Mouse (Mus musculus): ENCODE results near the gene Tmem203.

Tmem203 gene

GRCm38 (mm10) chr2:25236614-25237013, 18.6 kb upstream of the Tmem203 start, which contains the start of gene Rnf224:
Gene Rnf224 (minus strand): TSS chr2:25236787.
- H3K36me3 ChIP-seq (ENCODE audit: insufficient read depth, low read length) = no peaks in the 10 kb centered on the region
- peak within 1 kb of the TSS; percentile 27; the same call in 1 of the 2 replicates for H3K4me3 ChIP-seq (replicated peaks; ENCODE audit: low read length)
- no peak for TF ChIP-seq POU5F1 (IDR thresholded peaks at IDR 0.05; ENCODE audit: borderline replicate concordance, low read length)
- H3K4me1 ChIP-seq (replicated peaks; ENCODE audit: low read depth, low read length) = peaks cover 91% of the 10 kb centered on the region
- no peaks in the 10 kb centered on the region for H3K9me3 ChIP-seq (ENCODE audit: low read length)
- H3K27me3 ChIP-seq (ENCODE audit: insufficient read depth, low read length) = peaks cover 13% of the 10 kb centered on the region

- no peaks in the 10 kb centered on the region for H3K9me3 ChIP-seq (ENCODE audit: low read length)
Observed at GRCm38 (mm10) chr2:25237522-25237921, 17.7 kb upstream of the Tmem203 start.

DNA sequence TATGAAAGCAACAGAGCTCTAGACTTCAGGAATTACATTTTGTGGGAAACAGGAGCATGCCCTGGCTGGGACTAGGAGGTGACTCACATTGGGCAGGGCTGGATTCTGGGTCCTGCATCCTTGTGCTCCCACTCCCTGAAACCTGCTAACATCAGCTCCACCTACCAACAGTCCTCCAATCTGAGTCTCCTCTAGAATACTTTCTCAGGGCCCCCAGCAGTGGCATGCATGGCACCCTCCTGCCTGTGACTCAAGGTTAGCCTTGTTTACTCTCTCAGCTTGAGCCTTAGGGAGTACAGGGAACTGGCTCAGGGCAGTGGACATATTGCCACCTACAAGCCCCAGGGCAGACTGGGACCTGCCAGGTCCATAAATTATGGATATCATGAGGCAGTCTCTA, 17.1 kb upstream of the Tmem203 start:
- TF ChIP-seq POU5F1 (IDR thresholded peaks at IDR 0.05; ENCODE audit: borderline replicate concordance, low read length) = no peak
- TF ChIP-seq NANOG (IDR thresholded peaks at IDR 0.05; ENCODE audit: borderline replicate concordance, low read length) = no peak
- no peak for TF ChIP-seq CTCF (conservative IDR thresholded peaks at IDR 0.05; ENCODE audit: low read length)
- H3K4me1 ChIP-seq (replicated peaks; ENCODE audit: low read depth, low read length) = peaks cover 85% of the 10 kb centered on the region
- peaks cover 21% of the 10 kb centered on the region for H3K27me3 ChIP-seq (ENCODE audit: insufficient read depth, low read length)
- H3K9me3 ChIP-seq (ENCODE audit: low read length) = no peaks in the 10 kb centered on the region
- no peaks in the 10 kb centered on the region for H3K36me3 ChIP-seq (ENCODE audit: insufficient read depth, low read length)
- no peak overlapping the region for H3K4me3 ChIP-seq (replicated peaks; ENCODE audit: low read length)

More at GRCm38 (mm10) chr2:25237522-25237921, 17.7 kb upstream of the Tmem203 start:
- H3K27me3 ChIP-seq (ENCODE audit: insufficient read depth, low read length) = peaks cover 17% of the 10 kb centered on the region
- H3K36me3 ChIP-seq (ENCODE audit: insufficient read depth, low read length) = no peaks in the 10 kb centered on the region
- TF ChIP-seq POU5F1 (IDR thresholded peaks at IDR 0.05; ENCODE audit: borderline replicate concordance, low read length) = no peak
- no peak for TF ChIP-seq NANOG (IDR thresholded peaks at IDR 0.05; ENCODE audit: borderline replicate concordance, low read length)
- TF ChIP-seq CTCF (conservative IDR thresholded peaks at IDR 0.05; ENCODE audit: low read length) = no peak
- peaks cover 84% of the 10 kb centered on the region for H3K4me1 ChIP-seq (replicated peaks; ENCODE audit: low read depth, low read length)
- 0 out of 2 replicates have a peak overlapping the region, but pooled peaks have one; percentile 7 for H3K4me3 ChIP-seq (replicated peaks; ENCODE audit: low read length)

GRCm38 (mm10) chr2:25239766-25240165, 15.5 kb upstream of the Tmem203 start:
- Histone ChIP-seq H3K36me3 (ENCODE audit: insufficient read depth, low read length) (peaks cover 10% of the 10 kb centered on the region), H3K9me3 (ENCODE audit: low read length) (no peaks in the 10 kb centered on the region), H3K27me3 (ENCODE audit: insufficient read depth, low read length) (peaks cover 17% of the 10 kb centered on the region), H3K4me1 (replicated peaks; ENCODE audit: low read depth, low read length) (peaks cover 88% of the 10 kb centered on the region), H3K4me3 (replicated peaks; ENCODE audit: low read length) (no peak overlapping the region)
- no peak for TF ChIP-seq POU5F1 (IDR thresholded peaks at IDR 0.05; ENCODE audit: borderline replicate concordance, low read length)
- TF ChIP-seq CTCF (conservative IDR thresholded peaks at IDR 0.05; ENCODE audit: low read length) = no peak
- no peak for TF ChIP-seq NANOG (IDR thresholded peaks at IDR 0.05; ENCODE audit: borderline replicate concordance, low read length)

DNA sequence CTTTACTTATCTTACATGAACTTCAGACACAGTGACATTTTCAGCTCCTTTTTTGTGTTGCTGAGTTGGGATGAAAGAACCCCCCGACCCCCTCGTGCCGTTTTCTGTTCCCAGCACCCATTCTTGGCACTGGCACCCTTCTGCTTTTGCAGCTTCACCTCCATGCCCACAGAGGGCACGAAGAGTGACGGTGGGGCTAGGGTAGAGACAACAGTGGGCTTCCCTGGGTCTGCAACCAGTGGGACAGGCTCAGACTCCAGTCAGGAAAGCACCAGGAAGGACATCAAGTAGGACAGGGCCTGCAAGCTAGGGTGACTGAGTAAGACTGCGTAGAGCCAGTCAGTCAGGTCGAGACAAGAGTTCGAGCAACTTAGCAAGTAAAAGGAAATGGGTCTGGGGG, 14.9 kb upstream of the Tmem203 start:
- no peaks in the 10 kb centered on the region for H3K9me3 ChIP-seq (ENCODE audit: low read length)
- H3K4me3 ChIP-seq (replicated peaks; ENCODE audit: low read length) = peak overlapping the region; percentile 78
- H3K27me3 ChIP-seq (ENCODE audit: insufficient read depth, low read length) = peaks cover 17% of the 10 kb centered on the region
- peaks cover 85% of the 10 kb centered on the region for H3K4me1 ChIP-seq (replicated peaks; ENCODE audit: low read depth, low read length)
- peaks cover 16% of the 10 kb centered on the region for H3K36me3 ChIP-seq (ENCODE audit: insufficient read depth, low read length)
- no peak for TF ChIP-seq CTCF (conservative IDR thresholded peaks at IDR 0.05; ENCODE audit: low read length)
- TF ChIP-seq POU5F1 (IDR thresholded peaks at IDR 0.05; ENCODE audit: borderline replicate concordance, low read length) = no peak
- TF ChIP-seq NANOG (IDR thresholded peaks at IDR 0.05; ENCODE audit: borderline replicate concordance, low read length) = no peak

GRCm38 (mm10) chr2:25240723-25241437, 14.4 kb upstream of the Tmem203 start:
- Histone ChIP-seq H3K27me3 (ENCODE audit: insufficient read depth, low read length) (peaks cover 15% of the 10 kb centered on the region), H3K4me3 (replicated peaks; ENCODE audit: low read length) (peak overlapping the region; percentile 78), H3K4me1 (replicated peaks; ENCODE audit: low read depth, low read length) (peaks cover 85% of the 10 kb centered on the region), H3K9me3 (ENCODE audit: low read length) (no peaks in the 10 kb centered on the region), H3K36me3 (ENCODE audit: insufficient read depth, low read length) (peaks cover 21% of the 10 kb centered on the region)
- TF ChIP-seq CTCF (conservative IDR thresholded peaks at IDR 0.05; ENCODE audit: low read length) (no peak), NANOG (IDR thresholded peaks at IDR 0.05; ENCODE audit: borderline replicate concordance, low read length) (no peak), POU5F1 (IDR thresholded peaks at IDR 0.05; ENCODE audit: borderline replicate concordance, low read length) (no peak)

GRCm38 (mm10) chr2:25241438-25241775, 13.8 kb upstream of the Tmem203 start:
- Histone ChIP-seq H3K4me1 (replicated peaks; ENCODE audit: low read depth, low read length) (peaks cover 85% of the 10 kb centered on the region), H3K36me3 (ENCODE audit: insufficient read depth, low read length) (peaks cover 27% of the 10 kb centered on the region), H3K27me3 (ENCODE audit: insufficient read depth, low read length) (peaks cover 15% of the 10 kb centered on the region), H3K4me3 (replicated peaks; ENCODE audit: low read length) (peak overlapping the region; percentile 78), H3K9me3 (ENCODE audit: low read length) (no peaks in the 10 kb centered on the region)
- no peak for TF ChIP-seq CTCF (conservative IDR thresholded peaks at IDR 0.05; ENCODE audit: low read length)
- no peak for TF ChIP-seq NANOG (IDR thresholded peaks at IDR 0.05; ENCODE audit: borderline replicate concordance, low read length)
- no peak for TF ChIP-seq POU5F1 (IDR thresholded peaks at IDR 0.05; ENCODE audit: borderline replicate concordance, low read length)

DNA sequence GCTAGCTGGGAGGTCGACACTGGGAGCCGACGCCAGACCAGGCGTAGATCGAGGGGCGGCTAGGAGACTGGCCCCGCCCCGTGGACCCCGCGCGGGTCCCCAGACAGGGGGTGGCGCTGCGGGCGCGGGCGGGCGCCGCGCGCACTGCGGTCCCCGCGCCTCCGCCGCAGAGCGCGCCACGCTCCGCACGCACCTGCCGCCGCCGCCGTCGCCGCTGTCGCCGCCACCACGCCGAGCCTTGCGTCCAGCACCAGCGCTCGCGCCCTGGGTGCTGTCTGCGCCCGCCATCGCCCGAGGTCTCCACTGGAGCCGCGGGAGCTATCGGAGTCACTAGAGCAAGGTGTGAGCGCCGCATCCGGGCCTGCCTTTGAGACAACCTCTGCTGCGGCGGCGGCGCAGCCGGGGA, 13.1 kb upstream of the Tmem203 start, which contains the start of the genes Rnf208 and Cysrt1:
Gene Rnf208, plus strand, starts transcription at position 155 of the 406 bp plus-strand sequence.
Gene Cysrt1, minus strand, starts transcription at position 352 of the 406 bp plus-strand sequence.
- H3K4me3 ChIP-seq (replicated peaks; ENCODE audit: low read length) = peak within 1 kb of the TSS; percentile 78
- peaks cover 85% of the 10 kb centered on the region for H3K4me1 ChIP-seq (replicated peaks; ENCODE audit: low read depth, low read length)
- H3K9me3 ChIP-seq (ENCODE audit: low read length) = no peaks in the 10 kb centered on the region
- no peak for TF ChIP-seq CTCF (conservative IDR thresholded peaks at IDR 0.05; ENCODE audit: low read length)
- no peak for TF ChIP-seq NANOG (IDR thresholded peaks at IDR 0.05; ENCODE audit: borderline replicate concordance, low read length)
- no peak for TF ChIP-seq POU5F1 (IDR thresholded peaks at IDR 0.05; ENCODE audit: borderline replicate concordance, low read length)
- H3K27me3 ChIP-seq (ENCODE audit: insufficient read depth, low read length) = peaks cover 15% of the 10 kb centered on the region
- peaks cover 34% of the 10 kb centered on the region for H3K36me3 ChIP-seq (ENCODE audit: insufficient read depth, low read length)

All from E14TG2a.4 (cell line).